Mouse (Mus musculus) heart, embryonic 14.5 days (tissue): ENCODE data around the gene Sufu. TPM values are rescaled to one million over a fixed set of nuclear protein-coding genes. Genes with fewer than 3 reads are reported as not detected.
A peak's percentile ranks its signal among the peaks of the same experiment; 100 is the strongest.

Experiments used
- ATAC-seq: fragments of 200-750 bp; cut with Nextera tagmentation; 2 replicates; pipeline ENCODE4 v1.8.0; 2017; ENCODE audit warnings: low read depth, moderate TSS enrichment; ENCODE audit not compliant: insufficient number of reproducible peaks, insufficient read depth, low FRiP score
- H3K27ac ChIP-seq, 2 experiments: fragments of 200-500 bp in 1 of 2; fragments of 300-500 bp in 1 of 2; sonication (generic) in 1 of 2; replicated peaks in 1 of 2; 2 replicates each; pipeline ENCODE4 v1.5.1; 2012 to 2014; ENCODE audit warnings: low read depth in 2 of 2, low read length in 2 of 2, control low read depth in 1 of 2, mild to moderate bottlenecking in 1 of 2, mixed read lengths in 1 of 2; ENCODE audit not compliant: control insufficient read depth in 1 of 2, insufficient read depth in 1 of 2
- H3K27me3 ChIP-seq: fragments of 300-500 bp; sonication (generic); 2 replicates; pipeline ENCODE4 v1.6.1; 2014; ENCODE audit warnings: mild to moderate bottlenecking, low read length, control low read depth; ENCODE audit not compliant: control insufficient read depth, insufficient read depth
- H3K36me3 ChIP-seq: fragments of 300-500 bp; sonication (generic); 2 replicates; pipeline ENCODE4 v1.6.1; 2014; ENCODE audit warnings: mild to moderate bottlenecking, control low read depth, low read length, mixed read lengths; ENCODE audit not compliant: control insufficient read depth, insufficient read depth
- H3K4me1 ChIP-seq, 2 experiments: fragments of 200-500 bp in 1 of 2; fragments of 300-500 bp in 1 of 2; sonication (generic) in 1 of 2; 2 replicates each; pipeline ENCODE4 v1.6.1; 2012 to 2014; ENCODE audit warnings: low read length in 2 of 2, control low read depth in 1 of 2, mixed read lengths in 1 of 2; ENCODE audit not compliant: control insufficient read depth in 2 of 2, insufficient read depth in 2 of 2
- H3K4me2 ChIP-seq: fragments of 300-500 bp; sonication (generic); 2 replicates; pipeline ENCODE4 v1.6.1; 2014; ENCODE audit warnings: mild to moderate bottlenecking, low read length
- H3K4me3 ChIP-seq, 2 experiments: fragments of 200-500 bp in 1 of 2; fragments of 300-500 bp in 1 of 2; sonication (generic) in 1 of 2; 2 replicates each; pipeline ENCODE4 v1.5.1; 2012 to 2014; ENCODE audit warnings: low read length in 2 of 2, mild to moderate bottlenecking in 2 of 2, control low read depth in 1 of 2, low read depth in 1 of 2, moderate library complexity in 1 of 2; ENCODE audit not compliant: control insufficient read depth in 1 of 2, insufficient read depth in 1 of 2
- H3K9ac ChIP-seq: fragments of 300-500 bp; sonication (generic); 2 replicates; pipeline ENCODE4 v1.6.1; 2014; ENCODE audit warnings: mild to moderate bottlenecking, low read length
- H3K9me3 ChIP-seq: fragments of 300-500 bp; sonication (generic); 2 replicates; pipeline ENCODE4 v1.6.1; 2016; ENCODE audit warnings: low read length, control low read depth; ENCODE audit not compliant: control insufficient read depth
- WGBS: fragments of 180-500 bp; shearing (Covaris S2); extraction: QIAGEN DNeasy Blood & Tissue Kit; methylation state at CpG from one replicate; pipeline ENCODE4 v1.1.7; 2014; 5-methylcytosine and 5-hydroxymethylcytosine counted together
- polyA plus RNA-seq: library from polyadenylated mRNA; unstranded; fragments of >200 nt; fragmentation: Nextera tagmentation; extraction: Ambion mirVana; gene quantifications from 2 replicates; pipeline ENCODE4 v1.2.1, GENCODE M21; 2014

Gene Sufu
- polyA plus RNA-seq, 1 experiment from 2014 or later: 18.8 TPM

DNA sequence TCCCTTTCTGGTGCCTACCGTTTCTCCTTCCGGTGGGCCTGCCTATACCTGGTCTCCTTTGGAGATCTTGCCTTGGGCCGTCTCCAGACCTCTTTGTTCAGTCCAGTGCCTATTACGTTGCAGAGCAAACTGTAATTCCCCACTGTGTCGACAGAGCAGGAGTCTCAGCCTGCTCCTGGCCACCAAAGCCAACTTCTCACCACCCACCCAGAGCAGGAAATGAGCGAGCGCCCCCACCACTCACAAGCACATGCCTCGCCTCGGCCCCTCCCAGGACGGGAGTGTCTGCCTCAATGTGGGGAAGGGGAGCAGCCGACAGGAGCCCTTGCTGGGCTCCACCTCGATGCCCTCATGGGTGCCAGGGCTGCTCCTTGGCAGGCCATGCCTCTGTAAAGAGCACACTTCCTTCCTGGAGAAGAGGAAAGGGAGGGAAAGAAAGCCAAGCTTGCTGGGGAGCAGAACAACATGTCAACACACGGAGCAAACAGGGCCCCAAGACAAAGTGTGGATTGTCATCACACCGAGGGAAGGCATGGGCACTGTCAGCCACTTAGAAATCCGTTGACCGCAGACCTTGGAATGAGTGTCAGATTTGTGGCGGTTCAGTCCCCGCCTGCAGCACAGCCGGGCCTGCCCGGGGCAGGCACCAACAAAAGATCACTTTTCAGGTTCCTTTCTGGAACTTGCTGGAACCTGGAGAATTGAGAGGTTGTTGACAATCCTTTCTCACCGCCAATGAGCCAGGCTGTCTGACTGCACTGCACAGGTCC lies 82.8 kb downstream of the Sufu start:
- peak overlapping the region; percentile 19; the same call in 1 of the 2 replicates for H3K9ac ChIP-seq
- peak overlapping the region; percentile 53 to 79 for H3K27ac ChIP-seq
- peak; percentile 29; the same call in 1 of the 2 replicates for ATAC-seq
- no peak overlapping the region for H3K4me2 ChIP-seq
- H3K27me3 ChIP-seq: no peaks in the 10 kb centered on the region
- WGBS: 26% methylated on average over 21 of the region's 21 CpGs
- no peak overlapping the region for H3K4me3 ChIP-seq
- no peaks in the 10 kb centered on the region for H3K9me3 ChIP-seq
- peaks cover 55 to 76% of the 10 kb centered on the region in 2 experiments for H3K4me1 ChIP-seq
- H3K36me3 ChIP-seq: peaks cover 27% of the 10 kb centered on the region

DNA sequence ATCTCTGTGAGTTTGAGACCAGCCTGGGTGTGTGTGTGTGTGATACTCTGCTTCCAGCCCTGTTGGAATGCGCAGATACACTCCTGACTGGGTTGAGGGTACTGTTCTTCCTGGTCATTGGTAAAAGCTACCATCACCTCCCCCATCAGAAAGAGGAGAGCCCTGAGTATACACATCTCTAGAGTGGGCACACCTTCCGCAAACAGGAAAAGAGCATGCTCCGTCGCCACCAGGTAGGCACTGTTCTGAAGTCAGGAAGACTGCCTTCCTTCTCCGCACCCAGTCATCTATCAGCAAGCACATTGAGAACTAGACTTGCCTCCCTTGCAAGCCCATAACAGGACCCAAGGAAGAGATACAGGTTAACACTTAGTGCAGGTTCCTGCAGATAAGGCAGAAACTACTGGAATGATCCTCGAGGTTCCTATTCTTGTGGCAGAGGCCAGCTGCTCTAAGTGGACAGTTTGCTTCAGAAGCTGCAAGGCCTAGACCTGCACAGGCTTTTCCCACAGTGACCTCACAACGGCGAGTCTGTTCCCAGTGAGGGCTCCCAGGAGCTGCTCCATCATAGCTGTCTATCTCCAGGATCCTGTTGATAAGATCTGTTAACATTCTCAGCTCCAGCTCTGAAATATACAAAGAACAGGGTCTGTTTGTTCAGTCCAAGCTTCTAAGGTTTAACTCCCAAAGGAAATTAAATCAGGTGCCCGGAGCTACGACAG lies 84.1 kb downstream of the Sufu start:
- H3K27me3 ChIP-seq: no peaks in the 10 kb centered on the region
- H3K9me3 ChIP-seq: no peaks in the 10 kb centered on the region
- no peak for ATAC-seq
- H3K4me3 ChIP-seq: no peak overlapping the region
- H3K9ac ChIP-seq: no peak overlapping the region
- WGBS: 69% methylated on average over 10 of the region's 10 CpGs
- no peak overlapping the region for H3K4me2 ChIP-seq
- H3K4me1 ChIP-seq: peaks cover 68 to 88% of the 10 kb centered on the region in 2 experiments
- peaks cover 19% of the 10 kb centered on the region for H3K36me3 ChIP-seq
- H3K27ac ChIP-seq: no peak overlapping the region

DNA sequence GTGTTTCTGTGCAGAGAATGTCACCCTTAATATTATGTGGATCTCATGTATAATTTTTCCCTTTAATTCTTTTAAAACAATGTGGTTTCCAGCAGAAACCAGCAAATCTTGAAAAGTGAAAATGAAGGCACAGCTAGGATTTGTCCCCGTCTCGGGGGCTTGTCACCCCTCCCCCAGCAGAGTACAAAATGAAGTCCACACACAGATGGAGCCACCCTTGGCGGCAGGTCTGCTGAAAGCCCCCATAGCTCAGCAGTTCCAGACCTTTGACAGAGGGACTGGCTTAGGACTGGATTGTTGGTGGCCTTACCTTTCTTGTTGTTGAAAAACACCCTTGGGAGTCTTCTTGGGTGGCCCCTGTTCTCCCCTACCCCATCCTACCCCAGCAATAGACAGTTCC lies 84.7 kb downstream of the Sufu start:
- no peak overlapping the region for H3K4me3 ChIP-seq
- WGBS: 63% methylated on average over 3 of the region's 3 CpGs
- peaks cover 22% of the 10 kb centered on the region for H3K36me3 ChIP-seq
- H3K9me3 ChIP-seq: no peaks in the 10 kb centered on the region
- peaks cover 72 to 94% of the 10 kb centered on the region in 2 experiments for H3K4me1 ChIP-seq
- no peak overlapping the region for H3K9ac ChIP-seq
- no peak for ATAC-seq
- no peaks in the 10 kb centered on the region for H3K27me3 ChIP-seq
- no peak overlapping the region for H3K27ac ChIP-seq
- no peak overlapping the region for H3K4me2 ChIP-seq

DNA sequence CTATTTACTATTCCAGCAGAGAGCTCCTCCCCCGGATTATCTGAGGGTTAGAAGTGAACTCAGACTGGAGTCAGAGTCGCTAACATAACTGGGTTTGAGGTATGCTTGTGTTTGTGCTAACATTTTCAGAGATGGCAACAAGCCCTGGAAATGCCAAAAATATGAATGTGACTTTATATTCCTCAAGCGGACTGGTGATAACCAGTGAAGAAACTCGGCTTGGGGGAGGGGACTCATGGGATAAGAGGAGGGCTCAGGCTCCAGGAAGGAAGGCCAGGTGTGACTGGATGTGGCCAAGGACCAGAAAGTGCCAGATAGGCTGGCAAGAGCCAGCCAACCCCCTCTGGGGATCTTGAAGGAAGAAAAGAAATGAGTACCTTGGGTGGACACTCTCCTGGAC lies 85.1 kb downstream of the Sufu start:
- Histone ChIP-seq H3K9me3 (no peaks in the 10 kb centered on the region), H3K9ac (no peak overlapping the region), H3K27me3 (no peaks in the 10 kb centered on the region), H3K27ac (no peak overlapping the region), H3K4me3 (no peak overlapping the region), H3K36me3 (peaks cover 23% of the 10 kb centered on the region), H3K4me2 (no peak overlapping the region), H3K4me1 (peaks cover 76 to 98% of the 10 kb centered on the region in 2 experiments)
- WGBS: 26% methylated on average over 4 of the region's 4 CpGs
- no peak for ATAC-seq

DNA sequence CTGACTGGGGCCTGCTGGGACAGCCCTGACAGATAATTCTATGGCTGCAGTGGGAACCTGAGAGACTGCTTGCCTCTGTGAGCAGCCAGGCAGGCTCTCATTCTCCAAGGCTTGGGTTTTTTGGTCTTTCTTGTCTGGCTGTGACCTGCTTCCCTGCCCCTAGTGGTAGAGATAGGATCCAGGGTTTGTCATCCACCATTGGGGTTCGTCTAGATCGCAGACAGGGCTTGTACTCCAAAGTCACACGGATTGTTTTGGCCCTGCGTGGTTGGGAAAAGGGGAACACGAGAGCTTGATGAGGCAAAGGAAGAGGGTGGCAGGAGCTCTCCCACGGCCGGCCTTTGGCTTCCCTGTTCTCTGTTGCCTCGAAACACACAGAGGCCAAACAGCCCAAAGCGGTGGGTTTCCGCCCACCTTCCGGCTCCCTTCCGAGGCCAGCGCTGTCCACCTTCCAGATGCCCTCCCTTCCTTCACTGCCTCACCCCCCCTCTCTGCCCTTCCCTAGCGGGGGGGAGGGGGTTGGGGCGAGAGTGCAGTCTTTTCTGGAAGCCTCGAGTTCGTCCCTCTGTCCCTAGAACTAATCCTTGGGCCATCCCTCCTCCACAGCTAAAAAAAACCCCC lies 86.3 kb downstream of the Sufu start:
- 45% methylated on average over 17 of the region's 17 CpGs for WGBS
- H3K9ac ChIP-seq: peak overlapping the region; percentile 47; the same call in 1 of the 2 replicates
- peaks cover 80 to 99% of the 10 kb centered on the region in 2 experiments for H3K4me1 ChIP-seq
- peaks cover 19% of the 10 kb centered on the region for H3K36me3 ChIP-seq
- no peak for ATAC-seq
- H3K4me2 ChIP-seq: no peak overlapping the region
- no peaks in the 10 kb centered on the region for H3K9me3 ChIP-seq
- no peak overlapping the region for H3K4me3 ChIP-seq
- H3K27ac ChIP-seq: peak overlapping the region in 1 of 2 experiments; percentile 93; a peak in 2 of 4 replicates
- no peaks in the 10 kb centered on the region for H3K27me3 ChIP-seq

DNA sequence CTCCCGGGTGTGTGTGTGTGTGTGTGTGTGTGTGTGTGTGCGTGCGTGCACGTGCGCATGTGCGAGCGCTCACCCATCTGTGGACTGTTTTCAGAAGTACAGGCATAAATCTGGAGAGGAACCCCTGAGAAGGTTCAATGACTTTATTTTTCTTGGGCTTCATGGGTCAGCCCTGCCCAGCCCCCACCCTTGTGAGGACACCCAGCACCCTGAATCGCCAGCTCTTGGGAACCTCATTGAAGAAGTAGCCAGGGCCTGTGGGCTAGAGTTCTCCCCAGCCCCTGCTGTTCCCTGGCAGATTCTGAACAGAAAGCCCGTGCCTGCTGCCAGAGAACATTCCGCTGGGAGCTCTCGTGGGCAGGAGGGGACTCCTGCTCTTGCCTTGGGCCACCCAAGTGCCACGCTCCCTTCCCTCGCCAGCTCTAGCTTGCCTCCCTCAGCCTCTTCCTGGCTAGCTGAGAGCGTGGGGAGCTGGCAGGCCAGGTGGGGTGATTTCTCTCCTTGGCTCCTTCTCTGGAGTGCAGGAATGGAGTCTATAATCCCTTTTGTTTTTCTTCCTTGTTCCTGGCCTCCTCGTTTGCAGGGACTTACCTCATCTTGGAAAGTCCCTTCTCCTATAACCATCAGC lies 87.1 kb downstream of the Sufu start:
- no peak for ATAC-seq
- Histone ChIP-seq H3K4me1 (peaks cover 74 to 94% of the 10 kb centered on the region in 2 experiments), H3K9ac (peak overlapping the region; percentile 47), H3K36me3 (peaks cover 15% of the 10 kb centered on the region), H3K4me3 (no peak overlapping the region), H3K4me2 (no peak overlapping the region; the same call in 1 of the 2 replicates), H3K9me3 (no peaks in the 10 kb centered on the region), H3K27ac (peak overlapping the region; percentile 87 to 93), H3K27me3 (no peaks in the 10 kb centered on the region)
- WGBS: 72% methylated on average over 15 of the region's 15 CpGs

DNA sequence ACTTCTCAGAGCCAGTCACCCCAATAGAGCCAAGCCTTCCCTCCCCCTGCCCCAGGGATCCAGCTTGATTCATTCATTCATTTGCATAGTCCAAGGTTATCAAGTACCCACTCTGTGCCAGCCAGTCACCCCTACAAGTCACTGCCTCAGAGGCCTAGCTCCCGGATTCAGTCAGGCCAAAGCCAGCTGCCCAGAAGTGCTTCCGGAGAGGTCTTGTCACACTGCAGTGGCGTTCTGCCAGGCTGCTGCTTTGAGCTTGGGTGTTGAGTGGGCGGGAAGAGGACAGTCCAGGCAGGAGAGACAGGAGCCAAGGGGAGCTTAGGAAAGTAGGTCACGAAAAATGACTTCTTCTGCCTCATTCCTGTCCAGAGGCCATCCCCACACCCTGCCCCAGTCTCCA lies 87.8 kb downstream of the Sufu start:
- Histone ChIP-seq H3K9ac (peak overlapping the region; percentile 47), H3K4me3 (no peak overlapping the region)
- ATAC-seq: peak; percentile 49

More for the DNA sequence above, 87.8 kb downstream of the Sufu start:
- peaks cover 67 to 87% of the 10 kb centered on the region in 2 experiments for H3K4me1 ChIP-seq
- no peak overlapping the region; the same call in 1 of the 2 replicates for H3K4me2 ChIP-seq
- no peaks in the 10 kb centered on the region for H3K9me3 ChIP-seq
- H3K27me3 ChIP-seq: no peaks in the 10 kb centered on the region
- H3K36me3 ChIP-seq: peaks cover 15% of the 10 kb centered on the region
- H3K27ac ChIP-seq: peak overlapping the region; percentile 87 to 93
- WGBS: 9% methylated on average over 5 of the region's 5 CpGs
